Mouse (Mus musculus): ENCODE results near the gene Ift80. TPM values are rescaled to one million over a fixed set of nuclear protein-coding genes. Genes with fewer than 3 reads are reported as not detected.

Gene Ift80
- total RNA-seq, 2 experiments from 2014 or later: 8.0 to 13.7 TPM

DNA sequence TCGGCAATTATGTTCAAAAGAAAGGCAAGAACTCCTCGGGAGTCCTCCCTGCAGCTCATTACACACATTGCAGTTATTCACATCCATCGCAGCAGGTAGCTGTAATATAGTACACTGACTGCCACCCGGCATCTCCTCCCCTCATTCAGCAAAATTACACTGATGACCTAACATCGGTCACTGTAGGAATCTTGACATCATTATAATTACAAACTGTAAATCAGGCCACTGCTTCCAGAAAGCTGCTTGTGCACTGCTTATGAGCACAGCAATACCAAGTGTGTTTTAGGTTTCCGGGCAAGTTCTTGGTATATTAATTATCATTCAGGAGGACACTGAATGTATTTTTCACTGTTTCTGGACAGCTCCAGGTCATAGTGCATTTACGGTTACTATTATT, 65.1 kb downstream of the Ift80 start:
- no peak for ATAC-seq (ENCODE audit: poor library complexity, severe bottlenecking)

DNA sequence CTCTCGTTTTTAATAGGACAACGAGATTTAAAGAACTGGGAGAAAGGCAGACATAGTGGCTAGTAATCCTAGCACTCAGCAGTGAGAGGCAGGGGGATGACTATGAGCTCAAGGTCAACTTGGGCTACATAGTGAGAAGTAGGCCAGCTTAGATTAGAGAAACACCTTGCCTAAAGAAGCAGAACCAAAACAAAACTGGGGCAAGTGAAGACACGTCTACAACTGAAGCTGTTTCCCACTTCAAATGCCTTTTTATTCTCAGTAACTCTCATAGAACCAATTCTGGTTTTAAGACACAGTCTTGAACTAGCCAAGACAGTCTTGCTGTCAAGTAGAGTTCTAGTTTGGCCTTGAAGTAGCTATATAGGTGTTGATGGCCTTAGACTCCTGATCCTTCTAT, 67.7 kb downstream of the Ift80 start:
- no peak for ATAC-seq (ENCODE audit: poor library complexity, severe bottlenecking)

DNA sequence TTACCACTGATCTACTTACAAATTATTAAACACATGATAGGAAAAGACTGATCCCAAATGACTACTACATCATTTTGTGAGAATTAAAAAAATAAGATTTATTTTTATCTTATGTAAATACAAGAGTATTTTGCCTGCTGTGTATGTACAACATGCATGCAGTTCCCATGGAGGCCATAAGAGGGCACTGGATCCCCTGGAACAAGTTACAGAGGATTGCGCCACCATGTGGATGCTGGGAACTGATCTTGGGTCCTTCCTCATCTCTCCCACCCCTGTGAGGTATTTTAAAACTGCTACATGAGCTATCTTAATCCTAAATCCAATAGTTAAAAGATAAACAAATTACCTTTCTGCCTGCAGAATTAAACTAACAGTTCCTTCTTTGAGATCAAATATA, 68.9 kb downstream of the Ift80 start:
- no peak for ATAC-seq (ENCODE audit: poor library complexity, severe bottlenecking)

- ATAC-seq (ENCODE audit: poor library complexity, severe bottlenecking): no peak
Measured at GRCm38 (mm10) chr3:68934259-68934658, 70.1 kb downstream of the Ift80 start.

DNA sequence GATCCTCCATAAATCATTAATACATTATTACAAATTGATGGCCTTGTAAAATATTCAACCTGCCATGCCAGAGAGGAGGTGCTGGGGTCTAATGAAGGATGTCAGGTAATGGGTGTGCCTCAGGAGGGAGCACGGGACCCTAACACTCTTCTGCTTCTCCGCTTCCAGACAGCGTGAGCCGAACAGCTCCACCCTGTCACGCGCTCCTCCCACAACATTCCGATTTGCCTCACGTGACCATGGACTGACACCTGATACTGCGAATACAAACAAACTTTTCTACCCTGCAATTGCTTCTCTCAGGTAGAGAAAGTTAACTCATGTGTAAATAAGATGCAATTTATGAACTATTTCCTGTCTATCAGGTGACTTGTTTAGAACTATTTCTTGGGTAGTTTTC, 75.8 kb downstream of the Ift80 start:
- ATAC-seq (ENCODE audit: poor library complexity, severe bottlenecking): no peak

- ATAC-seq (ENCODE audit: poor library complexity, severe bottlenecking): no peak
Measured at GRCm38 (mm10) chr3:68907509-68907908, 96.9 kb downstream of the Ift80 start.

DNA sequence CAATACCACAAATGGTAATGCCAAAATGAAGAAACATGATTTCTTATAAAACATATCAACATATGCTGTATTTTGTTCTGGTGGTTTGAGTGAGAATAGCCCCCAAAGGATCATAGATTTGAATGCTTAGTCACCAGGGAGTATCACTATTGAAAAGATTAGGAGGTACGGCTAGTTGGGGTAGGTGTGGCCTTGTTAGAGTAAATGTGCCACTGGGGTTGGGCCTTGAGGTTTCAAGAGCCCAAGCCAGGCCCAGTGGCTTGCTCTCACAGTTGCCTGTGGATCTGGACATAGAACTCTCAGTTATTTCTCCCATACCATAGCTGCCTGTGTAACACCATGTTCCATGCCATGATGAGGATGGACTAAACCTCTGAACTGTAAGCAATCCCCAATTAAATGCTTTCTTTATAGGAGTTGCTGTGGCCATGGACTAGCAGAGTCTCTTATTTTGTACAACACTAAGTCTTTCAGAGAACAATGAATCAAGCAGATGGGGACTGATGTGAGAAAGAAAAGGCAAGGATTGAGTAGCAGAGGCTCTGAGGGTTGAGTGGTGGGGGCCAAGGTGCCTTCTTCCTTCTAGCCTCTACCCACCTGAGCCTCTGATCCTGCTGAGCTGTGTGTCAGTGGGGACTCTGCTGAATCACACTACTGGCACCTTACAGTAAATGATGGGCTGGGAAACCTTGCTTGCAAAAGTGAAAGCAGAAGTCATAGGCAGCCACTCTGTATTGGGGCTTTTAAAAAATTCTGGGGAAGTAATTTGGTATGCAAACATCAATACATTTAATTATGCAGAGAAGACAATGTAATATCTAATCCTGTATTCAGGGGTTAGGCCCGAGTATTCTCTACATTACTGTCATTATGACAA, 99.2 kb downstream of the Ift80 start:
- ATAC-seq (ENCODE audit: poor library complexity, severe bottlenecking): peak; percentile 71

DNA sequence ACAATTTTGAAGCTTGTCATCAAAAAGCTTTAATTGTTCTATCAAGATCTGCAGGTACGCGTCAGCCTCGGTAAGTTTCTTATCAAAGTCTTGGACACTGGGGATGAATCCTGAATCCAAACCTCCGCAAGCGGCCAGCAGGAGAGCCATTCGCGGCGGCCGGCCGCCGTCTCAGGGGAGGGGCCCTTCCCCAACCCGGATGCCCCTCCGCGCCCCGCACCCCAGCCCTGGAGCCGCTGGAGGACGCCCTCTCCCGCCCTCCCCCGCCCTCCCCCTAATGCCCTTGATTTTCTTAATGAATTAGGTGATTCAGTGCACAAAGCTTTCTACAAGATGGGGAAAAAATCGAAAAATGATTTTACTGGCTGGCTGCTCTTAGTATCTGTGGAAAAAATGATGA, 101.7 kb downstream of the Ift80 start:
- ATAC-seq (ENCODE audit: poor library complexity, severe bottlenecking): peak; percentile 100

GRCm38 (mm10) chr3:68897154-68897553, 107.2 kb downstream of the Ift80 start:
- no peak for ATAC-seq (ENCODE audit: poor library complexity, severe bottlenecking)

GRCm38 (mm10) chr3:68895426-68895825, 108.9 kb downstream of the Ift80 start:
- ATAC-seq (ENCODE audit: poor library complexity, severe bottlenecking): no peak

- ATAC-seq (ENCODE audit: poor library complexity, severe bottlenecking): no peak
Measured at GRCm38 (mm10) chr3:68886845-68887244, 117.5 kb downstream of the Ift80 start.

DNA sequence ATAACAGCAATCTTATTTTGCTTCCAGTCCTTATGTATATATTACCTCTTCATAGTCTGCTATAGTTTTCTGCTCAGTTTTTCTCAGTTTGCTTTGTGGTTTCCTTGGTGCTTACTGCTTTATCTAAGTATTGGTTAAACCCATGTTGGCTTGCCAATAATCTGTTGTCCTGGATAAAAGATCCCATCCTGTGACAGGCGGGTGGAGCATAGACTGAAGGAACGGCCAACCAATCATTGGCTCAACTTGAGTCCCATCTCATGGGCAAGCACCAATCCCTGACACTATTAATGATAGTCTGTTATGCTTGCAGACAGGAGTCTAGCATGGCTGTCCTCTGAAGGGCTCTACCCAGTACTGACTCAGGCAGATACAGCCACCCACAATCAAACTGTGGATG, 130.3 kb downstream of the Ift80 start:
- no peak for ATAC-seq (ENCODE audit: poor library complexity, severe bottlenecking)

DNA sequence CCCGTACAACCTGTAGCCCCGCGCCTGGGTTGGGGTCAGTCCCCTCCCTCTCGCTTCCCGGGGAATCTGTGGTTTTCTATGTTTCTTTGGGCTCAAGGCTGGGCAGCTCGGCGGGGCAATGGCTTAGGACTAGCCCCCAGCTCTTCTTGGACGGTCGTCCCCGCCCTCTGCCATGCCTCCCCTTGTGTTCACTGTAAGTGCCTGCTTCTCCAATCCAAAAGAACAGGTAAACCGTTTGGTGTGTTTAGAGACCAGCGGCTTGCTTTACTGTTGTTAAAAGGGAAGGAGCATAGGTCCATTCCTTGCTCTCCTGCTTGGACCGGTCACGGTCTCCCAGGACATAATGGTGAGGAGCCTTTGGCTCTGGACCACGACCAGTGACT, 133.8 kb downstream of the Ift80 start:
- ATAC-seq (ENCODE audit: poor library complexity, severe bottlenecking): no peak

DNA sequence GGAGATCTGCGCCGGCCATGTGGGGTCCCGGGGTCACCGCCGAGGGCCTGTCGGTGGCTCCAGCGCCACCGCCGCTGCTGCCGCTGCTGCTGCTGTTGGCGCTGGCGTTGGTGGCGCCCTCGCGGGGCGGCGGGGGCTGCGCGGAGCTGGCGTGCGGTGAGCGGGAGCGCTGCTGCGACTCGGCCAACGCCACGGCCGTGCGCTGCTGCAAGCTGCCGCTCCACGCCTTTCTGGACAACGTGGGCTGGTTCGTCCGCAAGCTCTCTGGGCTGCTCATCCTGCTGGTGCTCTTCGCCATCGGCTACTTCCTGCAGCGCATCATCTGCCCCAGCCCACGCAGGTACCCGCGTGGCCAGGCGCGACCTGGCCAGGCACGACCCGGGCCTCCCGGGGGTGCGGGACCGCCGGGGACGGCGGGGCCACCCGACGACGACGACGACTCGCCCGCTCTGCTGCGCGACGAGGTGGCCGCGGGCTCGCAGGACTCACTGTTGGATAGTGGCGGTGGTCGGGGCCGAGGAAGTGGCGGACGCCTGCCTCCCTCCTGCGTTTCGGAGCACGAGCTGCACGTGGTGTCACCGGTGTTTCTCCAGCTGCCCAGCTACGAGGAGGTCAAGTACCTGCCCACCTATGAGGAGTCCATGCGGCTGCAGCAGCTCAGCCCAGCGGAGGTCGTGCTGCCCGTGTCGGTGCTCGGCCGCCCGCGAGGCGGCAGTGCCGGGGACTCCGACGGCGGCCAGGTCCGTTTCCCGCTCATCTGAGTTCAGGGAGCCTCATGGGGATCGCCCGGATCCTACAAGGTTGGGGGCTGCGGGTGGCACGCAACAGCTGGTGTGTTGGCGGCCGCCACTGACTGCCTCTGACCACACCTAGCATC, 134.4 kb downstream of the Ift80 start:
- peak; percentile 43 for ATAC-seq (ENCODE audit: poor library complexity, severe bottlenecking)

DNA sequence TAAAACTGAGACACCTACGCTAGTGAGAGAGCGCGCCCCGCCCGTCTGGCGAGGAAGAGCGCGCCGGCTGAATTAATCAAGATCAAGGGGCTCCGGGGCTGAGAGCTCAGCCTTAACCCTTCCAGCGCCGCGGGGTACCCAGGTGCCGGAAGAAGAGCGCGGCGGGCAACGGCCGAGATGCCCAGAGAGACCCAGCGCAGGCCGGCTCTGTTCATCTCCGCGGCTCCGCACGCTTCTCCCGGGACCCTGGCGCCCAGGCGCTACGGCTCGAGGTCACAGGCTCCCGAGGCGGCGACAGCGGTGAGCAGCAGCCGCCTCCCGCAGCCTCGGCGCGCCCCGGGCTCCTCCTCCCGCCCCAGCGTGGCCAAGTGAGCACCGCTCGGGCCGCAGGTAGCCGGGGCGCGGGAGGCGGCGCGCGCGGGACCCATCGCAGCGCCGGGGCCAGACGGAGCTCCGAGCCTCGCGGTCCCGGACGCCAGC, 135.1 kb downstream of the Ift80 start, which contains the start of gene 1110032F04Rik:
TSS of gene 1110032F04Rik (plus strand) at position 376 of the 480 bp plus-strand sequence.
- ATAC-seq (ENCODE audit: poor library complexity, severe bottlenecking): 0 out of 2 replicates have a peak, but pooled peaks have one; percentile 12

GRCm38 (mm10) chr3:68852414-68852813, 152.0 kb downstream of the Ift80 start:
- ATAC-seq (ENCODE audit: poor library complexity, severe bottlenecking): no peak

DNA sequence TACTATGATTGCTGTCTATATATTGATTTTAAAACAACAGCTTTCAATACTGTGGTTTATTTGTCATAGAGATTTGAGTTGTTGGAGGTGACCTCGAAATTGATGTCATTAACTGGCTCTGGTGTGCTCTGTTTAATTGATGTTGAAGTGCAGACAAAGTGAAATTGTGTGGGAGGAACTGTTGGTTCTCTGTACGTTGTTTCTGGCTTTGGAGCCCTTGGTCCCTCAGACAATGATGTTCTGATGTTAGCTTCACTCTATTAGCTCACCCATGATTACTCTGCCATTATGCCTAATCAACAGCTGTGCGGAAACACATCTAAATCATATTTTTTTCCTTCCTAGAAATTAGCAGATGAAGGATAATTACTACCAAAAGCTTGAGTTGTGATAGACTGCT, 156.0 kb downstream of the Ift80 start:
- no peak for ATAC-seq (ENCODE audit: poor library complexity, severe bottlenecking)

GRCm38 (mm10) chr3:68844025-68844424, 160.3 kb downstream of the Ift80 start:
- peak; percentile 43 for ATAC-seq (ENCODE audit: poor library complexity, severe bottlenecking)

Measured in megakaryocyte, adult 5-6 weeks (primary cell).